Mouse (Mus musculus): ENCODE measurements around the gene Hecw2.

Hecw2 gene

GRCm38 (mm10) chr1:53782956-53783355 lies 412.0 kb downstream of the Hecw2 start:
- no peak for TF ChIP-seq GATA4 (IDR thresholded peaks at IDR 0.05; ENCODE audit: insufficient replicate concordance, low read length)

- no peak for TF ChIP-seq GATA4 (IDR thresholded peaks at IDR 0.05; ENCODE audit: insufficient replicate concordance, low read length)
Measured at GRCm38 (mm10) chr1:53782079-53782478, 412.9 kb downstream of the Hecw2 start.

- no peak for TF ChIP-seq GATA4 (IDR thresholded peaks at IDR 0.05; ENCODE audit: insufficient replicate concordance, low read length)
Measured at GRCm38 (mm10) chr1:53781311-53781710, 413.7 kb downstream of the Hecw2 start.

- no peak for TF ChIP-seq GATA4 (IDR thresholded peaks at IDR 0.05; ENCODE audit: insufficient replicate concordance, low read length)
Measured at GRCm38 (mm10) chr1:53776176-53776905, 418.6 kb downstream of the Hecw2 start.

GRCm38 (mm10) chr1:53775545-53775944 lies 419.4 kb downstream of the Hecw2 start:
- no peak for TF ChIP-seq GATA4 (IDR thresholded peaks at IDR 0.05; ENCODE audit: insufficient replicate concordance, low read length)

- TF ChIP-seq GATA4 (IDR thresholded peaks at IDR 0.05; ENCODE audit: insufficient replicate concordance, low read length), result no peak
Measured at GRCm38 (mm10) chr1:53775036-53775435, 419.9 kb downstream of the Hecw2 start.

- TF ChIP-seq GATA4 (IDR thresholded peaks at IDR 0.05; ENCODE audit: insufficient replicate concordance, low read length), result no peak
Measured at GRCm38 (mm10) chr1:53774571-53774970, 420.4 kb downstream of the Hecw2 start.

- TF ChIP-seq GATA4 (IDR thresholded peaks at IDR 0.05; ENCODE audit: insufficient replicate concordance, low read length), result no peak
Measured at GRCm38 (mm10) chr1:53773994-53774393, 421.0 kb downstream of the Hecw2 start.

- TF ChIP-seq GATA4 (IDR thresholded peaks at IDR 0.05; ENCODE audit: insufficient replicate concordance, low read length), result no peak
Measured at GRCm38 (mm10) chr1:53772967-53773366, 422.0 kb downstream of the Hecw2 start.

- TF ChIP-seq GATA4 (IDR thresholded peaks at IDR 0.05; ENCODE audit: insufficient replicate concordance, low read length), result no peak
Measured at GRCm38 (mm10) chr1:53771476-53771875, 423.5 kb downstream of the Hecw2 start.

GRCm38 (mm10) chr1:53766112-53766511 lies 428.9 kb downstream of the Hecw2 start:
- TF ChIP-seq GATA4 (IDR thresholded peaks at IDR 0.05; ENCODE audit: insufficient replicate concordance, low read length), result no peak

GRCm38 (mm10) chr1:53757316-53757715 lies 437.7 kb downstream of the Hecw2 start:
- no peak for TF ChIP-seq GATA4 (IDR thresholded peaks at IDR 0.05; ENCODE audit: insufficient replicate concordance, low read length)

All from liver, adult (tissue).